Mouse (Mus musculus) T-helper 2 cell (primary cell): ENCODE results near the gene Coq8a.

ENCODE experiments used
- in situ Hi-C: fragments of 300-600 bp; cut with MboI, MseI; formaldehyde crosslinking; loops from one replicate; pipeline ENCODE4 v1.15.1; 2025; ENCODE audit warnings: high pct_unique_total_duplicates

Coq8a gene

GRCm38 (mm10) chr1:180198959-180199714 is at the start of gene Coq8a:
Coq8a (minus strand) TSS chr1:180199602.
- in situ Hi-C loops = no loop called here

- in situ Hi-C loops = no loop called here
Observed at GRCm38 (mm10) chr1:180248593-180249146, 49.3 kb upstream of the Coq8a start.

GRCm38 (mm10) chr1:180247901-180248300 is 48.5 kb upstream of the Coq8a start:
- in situ Hi-C loops = no loop called here

GRCm38 (mm10) chr1:180245741-180246507 is 46.5 kb upstream of the Coq8a start:
- in situ Hi-C loops = no loop called here

GRCm38 (mm10) chr1:180231729-180232128 is 32.3 kb upstream of the Coq8a start:
- in situ Hi-C loops = no loop called here

GRCm38 (mm10) chr1:180230580-180230979 is 31.2 kb upstream of the Coq8a start:
- in situ Hi-C loops = no loop called here

GRCm38 (mm10) chr1:180229906-180230305 is 30.5 kb upstream of the Coq8a start:
- in situ Hi-C loops = no loop called here

- in situ Hi-C loops = no loop called here
Observed at GRCm38 (mm10) chr1:180228854-180229253, 29.5 kb upstream of the Coq8a start.

- in situ Hi-C loops = no loop called here
Observed at GRCm38 (mm10) chr1:180226766-180227165, 27.4 kb upstream of the Coq8a start.

- in situ Hi-C loops = no loop called here
Observed at GRCm38 (mm10) chr1:180226221-180226713, 26.9 kb upstream of the Coq8a start.

GRCm38 (mm10) chr1:180225500-180226220 is 26.3 kb upstream of the Coq8a start:
- in situ Hi-C loops = no loop called here

- in situ Hi-C loops = no loop called here
Observed at GRCm38 (mm10) chr1:180222007-180222406, 22.6 kb upstream of the Coq8a start.

GRCm38 (mm10) chr1:180220791-180221542 is 21.6 kb upstream of the Coq8a start:
- in situ Hi-C loops = no loop called here

- in situ Hi-C loops = loop anchor here (5.0 kb wide), 2 partner anchors 39 to 349 kb away; no protein-coding TSS in a partner anchor
Observed at GRCm38 (mm10) chr1:180216541-180217276, 17.3 kb upstream of the Coq8a start.

GRCm38 (mm10) chr1:180215044-180215443 is 15.6 kb upstream of the Coq8a start:
- in situ Hi-C loops = loop anchor here (5.0 kb wide), 2 partner anchors 38 to 348 kb away; no protein-coding TSS in a partner anchor

- in situ Hi-C loops = no loop called here
Observed at GRCm38 (mm10) chr1:180212911-180213310, 13.5 kb upstream of the Coq8a start.

- in situ Hi-C loops = no loop called here
Observed at GRCm38 (mm10) chr1:180210781-180211271, 11.4 kb upstream of the Coq8a start.

GRCm38 (mm10) chr1:180210031-180210432 is 10.6 kb upstream of the Coq8a start:
- in situ Hi-C loops = no loop called here

- in situ Hi-C loops = no loop called here
Observed at GRCm38 (mm10) chr1:180208370-180208769, 9.0 kb upstream of the Coq8a start.

GRCm38 (mm10) chr1:180200722-180201121 is 1.3 kb upstream of the Coq8a start:
- in situ Hi-C loops = no loop called here
